Mouse (Mus musculus): ENCODE measurements around the gene Sp100. TPM values are rescaled to one million over a fixed set of nuclear protein-coding genes. Genes with fewer than 3 reads are reported as not detected.

Gene Sp100
- polyA plus RNA-seq, 1 experiment from 2014 or later: 1.9 TPM

- H3K4me2 ChIP-seq (ENCODE audit: low read length): no peak overlapping the region
- H3K36me3 ChIP-seq (ENCODE audit: control insufficient read depth, insufficient read depth, low read length): no peaks in the 10 kb centered on the region
- H3K27ac ChIP-seq (replicated peaks; ENCODE audit: low read depth, low read length): no peak overlapping the region
- ATAC-seq (ENCODE audit: low FRiP score, low TSS enrichment): no peak
- peaks cover 7% of the 10 kb centered on the region; the same call in 1 of the 2 replicates for H3K4me1 ChIP-seq (ENCODE audit: control insufficient read depth, insufficient read depth, low read length)
- H3K4me3 ChIP-seq (replicated peaks; ENCODE audit: low read depth, low read length): no peak overlapping the region
- DNase-seq: no peak
- no peaks in the 10 kb centered on the region for H3K9me3 ChIP-seq (ENCODE audit: control insufficient read depth, low read length)
- no peak overlapping the region for H3K9ac ChIP-seq (replicated peaks; ENCODE audit: low read length)
- H3K27me3 ChIP-seq (ENCODE audit: control insufficient read depth, insufficient read depth, low read length): no peaks in the 10 kb centered on the region
- WGBS: 89% methylated on average over 5 of the region's 5 CpGs
Observed at GRCm38 (mm10) chr1:85746511-85746910, 96.7 kb downstream of the Sp100 start.

GRCm38 (mm10) chr1:85749829-85750228 is 100.0 kb downstream of the Sp100 start:
- DNase-seq (peak; percentile 20), ATAC-seq (ENCODE audit: low FRiP score, low TSS enrichment) (no peak)
- no peaks in the 10 kb centered on the region for H3K9me3 ChIP-seq (ENCODE audit: control insufficient read depth, low read length)
- H3K27ac ChIP-seq (replicated peaks; ENCODE audit: low read depth, low read length): no peak overlapping the region
- H3K27me3 ChIP-seq (ENCODE audit: control insufficient read depth, insufficient read depth, low read length): no peaks in the 10 kb centered on the region
- no peak overlapping the region for H3K9ac ChIP-seq (replicated peaks; ENCODE audit: low read length)
- WGBS: 76% methylated on average over 2 of the region's 2 CpGs
- no peaks in the 10 kb centered on the region for H3K36me3 ChIP-seq (ENCODE audit: control insufficient read depth, insufficient read depth, low read length)
- peaks cover 4% of the 10 kb centered on the region; the same call in 1 of the 2 replicates for H3K4me1 ChIP-seq (ENCODE audit: control insufficient read depth, insufficient read depth, low read length)
- no peak overlapping the region for H3K4me2 ChIP-seq (ENCODE audit: low read length)
- H3K4me3 ChIP-seq (replicated peaks; ENCODE audit: low read depth, low read length): no peak overlapping the region

DNA sequence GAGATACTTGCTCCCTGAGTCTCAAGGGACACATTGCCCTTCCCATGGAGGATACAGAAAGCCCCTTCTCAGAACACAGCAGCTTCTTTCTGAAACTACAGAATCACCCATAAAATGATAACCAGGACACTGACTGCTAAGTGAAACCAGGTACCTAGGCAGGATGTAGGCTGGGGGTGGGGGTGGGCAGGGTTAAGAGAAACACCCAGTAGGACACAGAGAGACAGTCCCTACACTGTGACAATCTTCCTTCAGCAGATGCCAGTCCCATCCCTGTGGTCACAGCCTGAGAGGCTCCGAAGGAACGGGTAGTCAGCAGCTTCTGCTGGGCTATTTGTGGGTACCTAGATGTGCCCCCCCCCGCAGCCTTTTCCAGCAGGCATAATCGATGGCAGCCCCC is 100.9 kb downstream of the Sp100 start:
- WGBS: 92% methylated on average over 4 of the region's 4 CpGs
- no peaks in the 10 kb centered on the region for H3K9me3 ChIP-seq (ENCODE audit: control insufficient read depth, low read length)
- no peak overlapping the region for H3K27ac ChIP-seq (replicated peaks; ENCODE audit: low read depth, low read length)
- H3K4me1 ChIP-seq (ENCODE audit: control insufficient read depth, insufficient read depth, low read length): peaks cover 4% of the 10 kb centered on the region; the same call in 1 of the 2 replicates
- no peak overlapping the region for H3K4me2 ChIP-seq (ENCODE audit: low read length)
- no peak overlapping the region for H3K9ac ChIP-seq (replicated peaks; ENCODE audit: low read length)
- H3K36me3 ChIP-seq (ENCODE audit: control insufficient read depth, insufficient read depth, low read length): no peaks in the 10 kb centered on the region
- DNase-seq (no peak), ATAC-seq (ENCODE audit: low FRiP score, low TSS enrichment) (no peak)
- H3K4me3 ChIP-seq (replicated peaks; ENCODE audit: low read depth, low read length): no peak overlapping the region
- H3K27me3 ChIP-seq (ENCODE audit: control insufficient read depth, insufficient read depth, low read length): no peaks in the 10 kb centered on the region

DNA sequence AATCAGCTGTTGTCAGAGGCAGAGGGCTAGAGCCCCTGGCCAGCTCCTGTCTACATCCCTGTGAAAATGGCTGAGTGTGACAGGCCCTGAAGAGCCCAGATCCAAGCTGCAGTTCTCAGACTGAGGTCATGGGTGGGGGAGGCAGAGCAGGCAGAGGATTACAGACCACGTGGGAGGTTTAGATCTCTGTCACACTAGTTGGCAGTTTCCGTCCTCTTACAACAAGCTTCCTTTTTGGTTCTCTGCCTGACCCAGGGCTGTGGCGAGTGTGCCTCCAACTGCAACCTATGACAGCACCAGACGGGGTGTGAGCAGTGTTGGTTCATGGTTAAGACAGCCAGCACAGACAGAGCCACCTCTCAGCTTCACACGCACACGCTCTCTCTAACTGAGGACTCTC is 101.7 kb downstream of the Sp100 start:
- no peaks in the 10 kb centered on the region for H3K9me3 ChIP-seq (ENCODE audit: control insufficient read depth, low read length)
- H3K27ac ChIP-seq (replicated peaks; ENCODE audit: low read depth, low read length): no peak overlapping the region
- WGBS: 37% methylated on average over 6 of the region's 6 CpGs
- DNase-seq (peak; percentile 30), ATAC-seq (ENCODE audit: low FRiP score, low TSS enrichment) (no peak)
- no peak overlapping the region for H3K4me3 ChIP-seq (replicated peaks; ENCODE audit: low read depth, low read length)
- H3K4me2 ChIP-seq (ENCODE audit: low read length): no peak overlapping the region
- no peaks in the 10 kb centered on the region for H3K36me3 ChIP-seq (ENCODE audit: control insufficient read depth, insufficient read depth, low read length)
- H3K4me1 ChIP-seq (ENCODE audit: control insufficient read depth, insufficient read depth, low read length): peaks cover 4% of the 10 kb centered on the region; the same call in 1 of the 2 replicates
- H3K9ac ChIP-seq (replicated peaks; ENCODE audit: low read length): no peak overlapping the region
- H3K27me3 ChIP-seq (ENCODE audit: control insufficient read depth, insufficient read depth, low read length): no peaks in the 10 kb centered on the region

- Histone ChIP-seq H3K4me2 (ENCODE audit: low read length) (no peak overlapping the region), H3K4me1 (ENCODE audit: control insufficient read depth, insufficient read depth, low read length) (peaks cover 4% of the 10 kb centered on the region; the same call in 1 of the 2 replicates), H3K27me3 (ENCODE audit: control insufficient read depth, insufficient read depth, low read length) (no peaks in the 10 kb centered on the region), H3K4me3 (replicated peaks; ENCODE audit: low read depth, low read length) (no peak overlapping the region), H3K9me3 (ENCODE audit: control insufficient read depth, low read length) (no peaks in the 10 kb centered on the region), H3K9ac (replicated peaks; ENCODE audit: low read length) (no peak overlapping the region), H3K36me3 (ENCODE audit: control insufficient read depth, insufficient read depth, low read length) (no peaks in the 10 kb centered on the region), H3K27ac (replicated peaks; ENCODE audit: low read depth, low read length) (no peak overlapping the region)
- 72% methylated on average over 11 of the region's 11 CpGs for WGBS
- ATAC-seq (ENCODE audit: low FRiP score, low TSS enrichment): no peak
- DNase-seq: no peak
Observed at GRCm38 (mm10) chr1:85751932-85752680, 102.3 kb downstream of the Sp100 start.

GRCm38 (mm10) chr1:85757531-85758230 is 107.9 kb downstream of the Sp100 start:
- no peak overlapping the region for H3K27ac ChIP-seq (replicated peaks; ENCODE audit: low read depth, low read length)
- 88% methylated on average over 6 of the region's 6 CpGs for WGBS
- no peak for ATAC-seq (ENCODE audit: low FRiP score, low TSS enrichment)

DNA sequence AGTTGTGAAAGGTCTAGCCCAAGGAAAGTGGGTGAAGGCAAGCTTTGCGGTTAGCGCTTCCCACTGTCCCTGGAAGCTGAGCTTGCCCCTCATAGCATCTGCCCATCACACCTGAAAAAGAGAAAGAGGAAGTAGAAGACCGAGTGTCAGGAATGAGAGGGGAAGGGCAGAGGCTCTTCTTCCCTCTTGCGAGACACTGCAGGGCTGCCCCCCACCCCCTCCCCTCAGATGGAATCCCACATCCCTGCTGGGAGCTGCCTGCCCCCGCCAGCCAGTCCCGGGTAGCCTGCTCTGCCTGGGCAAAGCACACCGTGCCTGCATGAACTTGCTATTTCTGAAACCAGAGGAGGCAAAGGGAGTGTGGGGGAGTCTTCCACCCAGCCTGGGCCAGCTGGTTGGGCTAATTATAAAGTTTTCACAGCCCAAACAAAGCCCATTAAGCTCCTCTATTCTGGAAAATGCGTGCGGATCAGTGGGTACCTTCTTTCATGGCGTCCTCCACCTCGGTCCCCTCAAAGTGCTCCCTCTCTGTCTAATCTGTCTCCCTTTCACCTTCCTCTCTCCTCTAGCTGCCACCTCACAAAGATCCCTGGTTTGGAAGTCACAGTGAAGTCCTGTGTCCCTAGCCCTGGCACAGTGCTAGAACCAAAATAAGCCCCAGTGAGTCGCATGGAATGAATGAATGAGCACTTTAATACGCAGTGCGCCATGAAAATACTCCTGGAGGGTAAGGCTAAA is 108.6 kb downstream of the Sp100 start:
- H3K9me3 ChIP-seq (ENCODE audit: control insufficient read depth, low read length): no peaks in the 10 kb centered on the region
- no peaks in the 10 kb centered on the region for H3K4me1 ChIP-seq (ENCODE audit: control insufficient read depth, insufficient read depth, low read length)
- no peak for ATAC-seq (ENCODE audit: low FRiP score, low TSS enrichment)
- no peak overlapping the region for H3K4me2 ChIP-seq (ENCODE audit: low read length)
- DNase-seq: no peak
- 31% methylated on average over 14 of the region's 14 CpGs for WGBS
- no peak overlapping the region for H3K27ac ChIP-seq (replicated peaks; ENCODE audit: low read depth, low read length)
- H3K36me3 ChIP-seq (ENCODE audit: control insufficient read depth, insufficient read depth, low read length): no peaks in the 10 kb centered on the region
- no peaks in the 10 kb centered on the region for H3K27me3 ChIP-seq (ENCODE audit: control insufficient read depth, insufficient read depth, low read length)
- no peak overlapping the region for H3K4me3 ChIP-seq (replicated peaks; ENCODE audit: low read depth, low read length)
- H3K9ac ChIP-seq (replicated peaks; ENCODE audit: low read length): no peak overlapping the region

More at GRCm38 (mm10) chr1:85757531-85758230, 107.9 kb downstream of the Sp100 start:
- Histone ChIP-seq H3K4me3 (replicated peaks; ENCODE audit: low read depth, low read length) (no peak overlapping the region), H3K9me3 (ENCODE audit: control insufficient read depth, low read length) (no peaks in the 10 kb centered on the region), H3K4me1 (ENCODE audit: control insufficient read depth, insufficient read depth, low read length) (no peaks in the 10 kb centered on the region), H3K4me2 (ENCODE audit: low read length) (no peak overlapping the region), H3K36me3 (ENCODE audit: control insufficient read depth, insufficient read depth, low read length) (no peaks in the 10 kb centered on the region), H3K27me3 (ENCODE audit: control insufficient read depth, insufficient read depth, low read length) (no peaks in the 10 kb centered on the region), H3K9ac (replicated peaks; ENCODE audit: low read length) (no peak overlapping the region)
- DNase-seq: no peak

- Histone ChIP-seq H3K36me3 (ENCODE audit: control insufficient read depth, insufficient read depth, low read length) (no peaks in the 10 kb centered on the region), H3K9ac (replicated peaks; ENCODE audit: low read length) (no peak overlapping the region), H3K9me3 (ENCODE audit: control insufficient read depth, low read length) (no peaks in the 10 kb centered on the region), H3K27me3 (ENCODE audit: control insufficient read depth, insufficient read depth, low read length) (no peaks in the 10 kb centered on the region), H3K4me3 (replicated peaks; ENCODE audit: low read depth, low read length) (no peak overlapping the region), H3K4me1 (ENCODE audit: control insufficient read depth, insufficient read depth, low read length) (no peaks in the 10 kb centered on the region), H3K27ac (replicated peaks; ENCODE audit: low read depth, low read length) (no peak overlapping the region), H3K4me2 (ENCODE audit: low read length) (no peak overlapping the region)
- ATAC-seq (ENCODE audit: low FRiP score, low TSS enrichment) (no peak), DNase-seq (no peak)
- 8% methylated on average over 1 of the region's 1 CpGs for WGBS
Observed at GRCm38 (mm10) chr1:85758969-85759293, 109.1 kb downstream of the Sp100 start.
